Mouse (Mus musculus): ENCODE measurements at regions not wholly inside any gene's neighbourhood (a gene's known extent, or its start where the extent isn't known, plus 50 kb on each side); places are given as distances from the start of the nearest gene placed in this dataset.

DNA sequence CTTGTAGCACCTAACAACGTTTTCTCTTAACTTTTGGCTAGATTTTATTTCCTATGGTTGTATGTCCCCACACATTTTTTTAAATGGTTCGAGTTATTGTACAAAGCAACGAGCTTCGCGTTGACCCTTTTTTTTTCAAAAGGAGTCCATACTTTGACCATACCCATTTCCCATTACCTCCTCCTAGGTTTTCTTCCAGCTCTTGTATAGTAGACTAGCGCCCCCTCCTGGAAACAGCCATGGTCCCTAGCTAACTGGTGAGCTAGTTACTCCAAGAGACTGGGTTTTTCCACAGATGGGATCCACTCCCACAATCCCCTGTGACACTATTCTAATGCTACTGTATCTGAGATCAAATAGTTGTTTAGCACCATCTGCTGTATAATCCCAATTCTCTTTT, 139.6 kb upstream of the Ahr start:
- no peaks in the 10 kb centered on the region for H3K36me3 ChIP-seq (ENCODE audit: control insufficient read depth, insufficient read depth, low read length)
- no peaks in the 10 kb centered on the region for H3K9me3 ChIP-seq (replicated peaks; ENCODE audit: control insufficient read depth, low read length)
- no peak overlapping the region for H3K27ac ChIP-seq (ENCODE audit: low read depth, low read length)
- 45% methylated on average over 6 of the region's 6 CpGs for WGBS (ENCODE audit: insufficient replicate concordance)
- H3K4me2 ChIP-seq, result no peak overlapping the region
- no peak for ATAC-seq (replicated peaks; ENCODE audit: insufficient number of reproducible peaks, low FRiP score, low TSS enrichment)
- H3K27me3 ChIP-seq (ENCODE audit: control insufficient read depth, insufficient read depth, low read length), result no peaks in the 10 kb centered on the region
- H3K9ac ChIP-seq (ENCODE audit: low read depth, low read length), result no peak overlapping the region
- no peaks in the 10 kb centered on the region for H3K4me1 ChIP-seq (ENCODE audit: control insufficient read depth, insufficient read depth, low read length)
- H3K4me3 ChIP-seq (ENCODE audit: low read depth, low read length), result no peak overlapping the region

DNA sequence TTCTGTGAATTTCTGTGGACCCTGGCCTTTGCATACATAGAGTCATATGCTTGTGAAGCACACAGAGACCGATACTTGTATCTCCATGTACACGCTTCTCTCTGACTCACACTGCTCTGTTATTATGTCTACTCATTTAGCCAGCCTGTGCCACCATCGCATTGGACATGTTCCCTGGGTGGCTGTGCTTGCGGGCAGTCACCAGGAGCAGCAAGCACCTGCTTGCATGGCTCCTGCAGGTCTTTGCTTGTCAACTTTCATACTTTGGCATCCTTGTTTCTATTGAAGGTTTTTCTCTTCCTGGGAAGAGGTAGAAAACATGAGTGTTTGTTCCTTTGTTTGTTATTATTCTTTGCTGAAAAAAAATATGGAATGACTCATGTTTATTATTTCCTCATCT, 136.1 kb upstream of the Ahr start:
- Histone ChIP-seq H3K4me1 (ENCODE audit: control insufficient read depth, insufficient read depth, low read length) (no peaks in the 10 kb centered on the region), H3K36me3 (ENCODE audit: control insufficient read depth, insufficient read depth, low read length) (no peaks in the 10 kb centered on the region), H3K9me3 (replicated peaks; ENCODE audit: control insufficient read depth, low read length) (no peaks in the 10 kb centered on the region), H3K9ac (ENCODE audit: low read depth, low read length) (no peak overlapping the region), H3K27ac (ENCODE audit: low read depth, low read length) (no peak overlapping the region), H3K4me3 (ENCODE audit: low read depth, low read length) (no peak overlapping the region), H3K4me2 (no peak overlapping the region), H3K27me3 (ENCODE audit: control insufficient read depth, insufficient read depth, low read length) (no peaks in the 10 kb centered on the region)
- no peak for ATAC-seq (replicated peaks; ENCODE audit: insufficient number of reproducible peaks, low FRiP score, low TSS enrichment)
- WGBS (ENCODE audit: insufficient replicate concordance), result 84% methylated on average over 4 of the region's 4 CpGs

DNA sequence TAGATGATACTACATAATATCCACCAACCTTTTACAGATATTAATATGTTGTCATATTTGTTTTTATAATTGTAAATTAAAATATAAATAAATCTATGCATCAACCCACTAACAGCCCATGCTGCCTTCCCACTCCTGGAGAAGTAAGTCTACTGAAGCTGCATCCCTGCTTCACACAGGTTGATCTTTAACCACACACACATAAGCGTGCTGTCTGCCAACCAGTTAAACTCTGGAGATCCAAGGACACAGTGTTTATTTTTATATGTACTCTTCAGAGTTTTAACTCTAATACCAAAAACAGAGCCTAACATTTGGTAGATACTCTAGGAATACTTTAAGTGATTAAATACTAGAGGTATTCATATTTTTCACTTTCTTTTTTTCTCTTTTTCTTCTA, 133.9 kb upstream of the Ahr start:
- 74% methylated on average over 1 of the region's 1 CpGs for WGBS (ENCODE audit: insufficient replicate concordance)
- ATAC-seq (replicated peaks; ENCODE audit: insufficient number of reproducible peaks, low FRiP score, low TSS enrichment), result no peak

DNA sequence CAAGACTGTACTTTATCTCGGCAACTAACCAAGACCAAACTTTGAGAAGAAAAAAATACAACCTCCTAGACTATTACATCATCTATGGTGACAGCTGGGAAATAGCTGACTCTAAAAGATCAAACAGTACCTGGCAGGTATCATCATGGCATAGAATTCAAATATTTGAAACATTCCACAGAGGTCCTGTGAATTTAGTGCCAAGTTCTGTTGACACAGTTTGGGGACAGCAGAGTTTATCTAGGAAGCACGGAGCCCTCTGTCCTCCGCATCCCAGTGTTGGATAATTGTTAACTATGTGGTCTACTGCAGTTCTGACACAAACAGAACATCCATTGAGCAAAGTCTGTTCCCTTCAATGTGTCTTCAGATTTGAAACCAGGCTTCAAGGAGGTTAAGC, 132.9 kb upstream of the Ahr start:
- H3K4me3 ChIP-seq (ENCODE audit: low read depth, low read length), result no peak overlapping the region

More for the DNA sequence above, 133.9 kb upstream of the Ahr start:
- Histone ChIP-seq H3K27me3 (ENCODE audit: control insufficient read depth, insufficient read depth, low read length) (no peaks in the 10 kb centered on the region), H3K9me3 (replicated peaks; ENCODE audit: control insufficient read depth, low read length) (no peaks in the 10 kb centered on the region), H3K36me3 (ENCODE audit: control insufficient read depth, insufficient read depth, low read length) (no peaks in the 10 kb centered on the region), H3K4me3 (ENCODE audit: low read depth, low read length) (no peak overlapping the region), H3K27ac (ENCODE audit: low read depth, low read length) (no peak overlapping the region), H3K4me2 (no peak overlapping the region), H3K4me1 (ENCODE audit: control insufficient read depth, insufficient read depth, low read length) (no peaks in the 10 kb centered on the region), H3K9ac (ENCODE audit: low read depth, low read length) (no peak overlapping the region)

DNA sequence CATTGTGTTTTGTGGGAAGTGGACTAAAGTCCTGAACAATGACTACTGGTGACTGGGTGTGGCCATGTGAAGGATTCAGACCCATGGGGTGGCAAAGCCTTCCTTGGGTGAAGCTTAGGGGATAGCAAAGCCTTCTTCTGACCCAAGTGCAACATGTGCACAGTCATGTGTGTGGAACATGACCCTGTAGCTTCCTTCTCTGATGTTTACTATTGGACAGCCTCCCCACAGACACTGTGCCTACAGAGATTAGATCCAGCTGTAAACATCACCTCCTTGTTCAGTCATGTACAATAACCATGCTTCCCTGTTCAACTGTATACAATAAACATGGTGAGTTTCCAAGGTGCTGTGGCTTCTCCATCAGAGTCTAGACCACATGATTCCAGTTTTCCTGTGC, 132.4 kb upstream of the Ahr start:
- Histone ChIP-seq H3K9ac (ENCODE audit: low read depth, low read length) (no peak overlapping the region), H3K9me3 (replicated peaks; ENCODE audit: control insufficient read depth, low read length) (no peaks in the 10 kb centered on the region)
- no peak for ATAC-seq (replicated peaks; ENCODE audit: insufficient number of reproducible peaks, low FRiP score, low TSS enrichment)

More for the DNA sequence above, 132.9 kb upstream of the Ahr start:
- H3K27ac ChIP-seq (ENCODE audit: low read depth, low read length), result no peak overlapping the region
- no peaks in the 10 kb centered on the region for H3K4me1 ChIP-seq (ENCODE audit: control insufficient read depth, insufficient read depth, low read length)
- H3K27me3 ChIP-seq (ENCODE audit: control insufficient read depth, insufficient read depth, low read length), result no peaks in the 10 kb centered on the region
- H3K36me3 ChIP-seq (ENCODE audit: control insufficient read depth, insufficient read depth, low read length), result no peaks in the 10 kb centered on the region
- no peaks in the 10 kb centered on the region for H3K9me3 ChIP-seq (replicated peaks; ENCODE audit: control insufficient read depth, low read length)
- no peak overlapping the region for H3K9ac ChIP-seq (ENCODE audit: low read depth, low read length)
- WGBS (ENCODE audit: insufficient replicate concordance), result 82% methylated on average over 3 of the region's 3 CpGs
- H3K4me2 ChIP-seq, result no peak overlapping the region
- no peak for ATAC-seq (replicated peaks; ENCODE audit: insufficient number of reproducible peaks, low FRiP score, low TSS enrichment)

DNA sequence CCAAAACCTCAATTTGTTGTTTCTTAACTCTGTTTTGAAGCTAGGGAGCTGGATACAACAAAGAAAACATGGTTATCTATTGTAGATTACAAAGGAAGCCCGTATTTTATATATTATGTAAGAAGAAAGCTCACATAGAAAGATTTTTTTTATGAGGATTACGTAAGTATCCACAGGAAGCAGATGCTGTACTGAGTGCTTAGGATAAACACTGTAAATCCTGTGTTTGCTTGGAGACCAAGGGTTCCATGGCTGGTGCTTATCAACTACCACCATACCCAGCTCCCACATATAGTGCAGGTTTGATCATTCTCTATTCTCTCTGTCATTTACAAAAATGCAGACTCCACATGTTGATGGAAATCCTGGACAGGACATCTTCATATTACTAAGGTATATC, 131.2 kb upstream of the Ahr start:
- Histone ChIP-seq H3K9ac (ENCODE audit: low read depth, low read length) (no peak overlapping the region), H3K4me1 (ENCODE audit: control insufficient read depth, insufficient read depth, low read length) (no peaks in the 10 kb centered on the region), H3K4me3 (ENCODE audit: low read depth, low read length) (no peak overlapping the region), H3K36me3 (ENCODE audit: control insufficient read depth, insufficient read depth, low read length) (no peaks in the 10 kb centered on the region), H3K9me3 (replicated peaks; ENCODE audit: control insufficient read depth, low read length) (no peaks in the 10 kb centered on the region), H3K4me2 (no peak overlapping the region), H3K27ac (ENCODE audit: low read depth, low read length) (no peak overlapping the region), H3K27me3 (ENCODE audit: control insufficient read depth, insufficient read depth, low read length) (no peaks in the 10 kb centered on the region)
- ATAC-seq (replicated peaks; ENCODE audit: insufficient number of reproducible peaks, low FRiP score, low TSS enrichment), result no peak
- WGBS (ENCODE audit: insufficient replicate concordance), result 56% methylated on average over 2 of the region's 2 CpGs

More for the DNA sequence above, 132.4 kb upstream of the Ahr start:
- Histone ChIP-seq H3K27me3 (ENCODE audit: control insufficient read depth, insufficient read depth, low read length) (no peaks in the 10 kb centered on the region), H3K4me1 (ENCODE audit: control insufficient read depth, insufficient read depth, low read length) (no peaks in the 10 kb centered on the region), H3K36me3 (ENCODE audit: control insufficient read depth, insufficient read depth, low read length) (no peaks in the 10 kb centered on the region), H3K4me2 (no peak overlapping the region), H3K27ac (ENCODE audit: low read depth, low read length) (no peak overlapping the region), H3K4me3 (ENCODE audit: low read depth, low read length) (no peak overlapping the region)

DNA sequence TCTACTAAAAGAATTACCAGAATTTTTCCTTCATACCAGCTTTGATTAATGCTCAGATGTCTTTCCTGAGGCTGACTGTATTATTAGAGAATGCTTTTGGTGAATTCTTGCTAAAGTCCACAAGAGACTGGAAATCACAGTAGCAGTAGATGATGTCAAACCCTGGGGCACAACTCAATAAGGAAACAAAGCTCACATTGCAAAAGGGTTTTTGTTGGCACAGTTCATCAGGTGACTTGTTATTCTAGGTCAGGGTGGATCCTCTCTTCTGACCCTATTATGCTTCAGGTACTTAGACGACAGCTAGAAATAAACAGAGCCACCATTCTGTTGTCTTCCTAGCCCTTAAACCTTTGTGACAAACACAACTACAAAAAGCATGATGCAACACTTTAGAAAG, 128.2 kb upstream of the Ahr start:
- Histone ChIP-seq H3K4me2 (no peak overlapping the region), H3K9me3 (replicated peaks; ENCODE audit: control insufficient read depth, low read length) (no peaks in the 10 kb centered on the region), H3K4me1 (ENCODE audit: control insufficient read depth, insufficient read depth, low read length) (no peaks in the 10 kb centered on the region), H3K27me3 (ENCODE audit: control insufficient read depth, insufficient read depth, low read length) (no peaks in the 10 kb centered on the region), H3K36me3 (ENCODE audit: control insufficient read depth, insufficient read depth, low read length) (no peaks in the 10 kb centered on the region), H3K4me3 (ENCODE audit: low read depth, low read length) (no peak overlapping the region), H3K9ac (ENCODE audit: low read depth, low read length) (no peak overlapping the region), H3K27ac (ENCODE audit: low read depth, low read length) (no peak overlapping the region)
- WGBS (ENCODE audit: insufficient replicate concordance), result 81% methylated on average over 1 of the region's 1 CpGs
- ATAC-seq (replicated peaks; ENCODE audit: insufficient number of reproducible peaks, low FRiP score, low TSS enrichment), result no peak

DNA sequence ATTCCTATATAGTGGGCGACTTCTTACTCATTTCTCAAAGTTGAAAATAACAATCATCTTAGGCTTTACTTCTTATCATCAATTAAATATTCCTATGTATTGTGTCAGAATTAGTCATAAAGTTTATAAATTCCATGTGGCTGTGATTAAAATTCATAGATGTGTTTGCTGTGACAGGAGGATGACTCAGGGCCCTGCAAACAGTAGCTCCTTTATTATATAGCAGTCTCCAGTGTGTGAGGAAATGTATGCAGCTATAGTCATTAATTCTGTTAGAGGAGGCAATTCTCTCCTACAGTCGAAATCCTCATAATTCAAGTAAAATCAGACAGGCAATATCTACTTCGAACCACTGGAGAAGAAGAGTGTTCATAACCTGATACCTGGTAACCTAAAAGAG, 121.7 kb upstream of the Ahr start:
- Histone ChIP-seq H3K4me3 (ENCODE audit: low read depth, low read length) (no peak overlapping the region), H3K9ac (ENCODE audit: low read depth, low read length) (no peak overlapping the region), H3K36me3 (ENCODE audit: control insufficient read depth, insufficient read depth, low read length) (no peaks in the 10 kb centered on the region), H3K4me1 (ENCODE audit: control insufficient read depth, insufficient read depth, low read length) (no peaks in the 10 kb centered on the region), H3K27ac (ENCODE audit: low read depth, low read length) (no peak overlapping the region), H3K4me2 (no peak overlapping the region), H3K27me3 (ENCODE audit: control insufficient read depth, insufficient read depth, low read length) (no peaks in the 10 kb centered on the region), H3K9me3 (replicated peaks; ENCODE audit: control insufficient read depth, low read length) (no peaks in the 10 kb centered on the region)
- 68% methylated on average over 3 of the region's 3 CpGs for WGBS (ENCODE audit: insufficient replicate concordance)
- no peak for ATAC-seq (replicated peaks; ENCODE audit: insufficient number of reproducible peaks, low FRiP score, low TSS enrichment)

DNA sequence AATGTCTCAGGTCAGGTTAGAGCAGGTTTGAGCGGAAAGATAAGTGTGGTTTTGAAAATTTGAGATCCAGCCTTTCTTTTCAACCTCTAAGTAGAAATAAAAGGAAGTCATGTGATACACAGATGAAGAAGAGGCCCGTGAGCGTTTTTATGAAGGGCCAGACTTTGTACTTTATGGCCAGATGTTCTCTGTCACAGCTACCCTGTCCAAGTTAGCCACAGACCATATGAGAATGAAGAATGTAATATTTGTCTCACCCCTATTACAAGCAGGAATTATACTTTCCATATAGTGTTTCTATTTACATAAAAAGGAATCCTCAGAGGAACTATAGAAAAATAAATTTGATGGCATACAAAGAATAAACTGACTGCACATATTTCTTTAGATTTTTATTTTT, 114.9 kb upstream of the Ahr start:
- no peaks in the 10 kb centered on the region for H3K4me1 ChIP-seq (ENCODE audit: control insufficient read depth, insufficient read depth, low read length)
- H3K27ac ChIP-seq (ENCODE audit: low read depth, low read length), result no peak overlapping the region
- H3K36me3 ChIP-seq (ENCODE audit: control insufficient read depth, insufficient read depth, low read length), result no peaks in the 10 kb centered on the region
- H3K4me3 ChIP-seq (ENCODE audit: low read depth, low read length), result no peak overlapping the region
- no peak for ATAC-seq (replicated peaks; ENCODE audit: insufficient number of reproducible peaks, low FRiP score, low TSS enrichment)
- no peak overlapping the region for H3K9ac ChIP-seq (ENCODE audit: low read depth, low read length)
- WGBS (ENCODE audit: insufficient replicate concordance), result 72% methylated on average over 3 of the region's 3 CpGs
- H3K27me3 ChIP-seq (ENCODE audit: control insufficient read depth, insufficient read depth, low read length), result no peaks in the 10 kb centered on the region
- no peaks in the 10 kb centered on the region for H3K9me3 ChIP-seq (replicated peaks; ENCODE audit: control insufficient read depth, low read length)
- no peak overlapping the region for H3K4me2 ChIP-seq

Data from heart, embryonic 11.5 days (tissue).